Mouse (Mus musculus): ENCODE measurements around the gene Slc47a1. TPM values are rescaled to one million over a fixed set of nuclear protein-coding genes. Genes with fewer than 3 reads are reported as not detected.
A peak's percentile ranks its signal among the peaks of the same experiment; 100 is the strongest.
"Not testable (repeated sequence)": the region's sequence is repeated elsewhere in the genome, so short reads cannot be mapped to it uniquely, and the experiment has no call there.

Gene Slc47a1
- polyA plus RNA-seq, 1 experiment from 2014 or later = 0.05 TPM

DNA sequence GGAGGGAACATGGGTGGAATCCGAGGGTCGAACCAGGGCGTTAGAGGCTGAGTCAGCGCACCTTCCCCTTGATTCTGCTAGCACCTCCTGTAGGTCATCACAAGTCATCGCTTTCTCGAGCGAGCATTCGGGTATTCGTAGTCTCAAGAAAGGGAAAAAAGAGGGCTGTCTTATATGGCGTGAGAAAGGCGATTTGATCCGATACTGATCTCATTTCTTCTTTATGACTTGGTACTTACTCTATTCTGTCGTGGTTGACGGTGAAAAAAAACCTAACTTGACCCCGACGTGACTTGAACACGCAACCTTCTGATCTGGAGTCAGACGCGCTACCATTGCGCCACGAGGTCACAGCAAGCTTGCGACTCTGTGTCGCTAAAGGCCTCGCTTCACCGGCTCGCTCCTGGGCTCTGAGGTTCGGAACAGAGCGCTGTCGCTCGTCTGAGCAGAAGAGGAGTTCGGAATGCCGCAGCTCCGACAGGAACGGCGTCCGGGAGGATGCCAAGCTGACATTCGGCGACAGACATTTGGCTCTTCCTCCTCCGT is 29.6 kb upstream of the Slc47a1 start:
- Histone ChIP-seq H3K9me3 (no peaks in the 10 kb centered on the region), H3K36me3 (no peaks in the 10 kb centered on the region), H3K27me3 (ENCODE audit: insufficient read depth, poor library complexity, severe bottlenecking) (no peaks in the 10 kb centered on the region), H3K4me3 (peak overlapping the region; percentile 82), H3K27ac (peak overlapping the region; percentile 95), H3K4me1 (replicated peaks) (peaks cover 5% of the 10 kb centered on the region; the same call in 1 of the 2 replicates)
- DNase-seq (ENCODE audit: low spot score) = peak; percentile 94
- under 1% methylated on average over 39 of the region's 39 CpGs for WGBS

DNA sequence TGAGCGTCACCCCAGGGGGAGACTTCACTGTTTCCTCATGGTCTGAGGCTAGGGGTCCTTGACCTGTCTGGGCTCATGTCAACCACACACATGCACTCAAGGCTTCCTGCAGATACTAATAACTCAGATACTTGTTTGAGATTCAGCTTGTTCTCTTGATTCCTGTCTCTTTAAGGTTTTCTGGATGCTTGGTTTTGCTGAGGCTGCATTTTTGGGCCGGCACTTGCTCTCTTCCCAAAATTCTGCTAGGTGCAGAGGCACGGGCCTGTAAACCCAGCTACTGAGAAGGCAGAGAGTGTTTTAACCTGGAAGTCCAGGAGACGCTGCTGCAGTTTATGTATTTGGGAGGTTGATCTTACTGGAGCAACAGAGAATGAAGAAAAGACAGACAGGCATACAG is 23.6 kb upstream of the Slc47a1 start:
- WGBS = 79% methylated on average over 4 of the region's 4 CpGs
- Histone ChIP-seq H3K27ac (no peak overlapping the region), H3K36me3 (no peaks in the 10 kb centered on the region), H3K9me3 (no peaks in the 10 kb centered on the region), H3K4me1 (replicated peaks) (no peaks in the 10 kb centered on the region), H3K4me3 (no peak overlapping the region), H3K27me3 (ENCODE audit: insufficient read depth, poor library complexity, severe bottlenecking) (no peaks in the 10 kb centered on the region)
- no peak for DNase-seq (ENCODE audit: low spot score)

DNA sequence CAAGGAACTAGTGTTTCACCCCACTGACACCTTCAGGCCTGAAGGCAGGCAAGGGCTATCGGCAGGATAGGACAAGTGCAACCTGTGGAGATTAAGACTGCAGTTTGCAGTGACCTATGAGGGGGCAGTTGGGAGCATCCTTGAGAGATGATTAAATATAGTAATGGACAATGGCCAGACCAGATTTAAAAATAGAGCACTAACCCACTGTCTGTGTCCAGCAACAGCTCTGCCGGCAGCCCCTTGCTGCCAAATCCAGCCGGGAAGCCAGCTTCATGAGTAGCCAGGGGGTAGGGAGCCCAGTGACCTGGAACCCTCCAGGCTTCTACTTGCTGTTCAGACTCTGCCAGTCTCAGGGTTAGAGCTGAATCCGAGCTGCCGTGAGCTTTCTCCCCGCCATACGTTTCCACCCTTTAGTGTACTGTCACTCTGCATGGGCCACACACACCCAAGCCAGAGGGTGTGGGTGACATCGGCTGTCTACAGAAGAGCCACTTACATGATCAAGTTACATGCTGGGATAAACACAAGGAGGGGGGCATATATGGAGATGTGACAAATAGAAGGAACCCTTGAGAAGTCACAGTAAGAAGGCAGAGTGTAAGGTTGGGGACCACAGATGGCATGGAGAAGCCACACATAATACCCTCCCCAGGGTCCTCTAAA is 22.7 kb upstream of the Slc47a1 start:
- Histone ChIP-seq H3K27ac (no peak overlapping the region), H3K9me3 (peaks cover 2% of the 10 kb centered on the region; the same call in 1 of the 2 replicates), H3K36me3 (no peaks in the 10 kb centered on the region), H3K4me3 (no peak overlapping the region), H3K27me3 (ENCODE audit: insufficient read depth, poor library complexity, severe bottlenecking) (no peaks in the 10 kb centered on the region), H3K4me1 (replicated peaks) (no peaks in the 10 kb centered on the region)
- 89% methylated on average over 8 of the region's 8 CpGs for WGBS
- DNase-seq (ENCODE audit: low spot score) = no peak

DNA sequence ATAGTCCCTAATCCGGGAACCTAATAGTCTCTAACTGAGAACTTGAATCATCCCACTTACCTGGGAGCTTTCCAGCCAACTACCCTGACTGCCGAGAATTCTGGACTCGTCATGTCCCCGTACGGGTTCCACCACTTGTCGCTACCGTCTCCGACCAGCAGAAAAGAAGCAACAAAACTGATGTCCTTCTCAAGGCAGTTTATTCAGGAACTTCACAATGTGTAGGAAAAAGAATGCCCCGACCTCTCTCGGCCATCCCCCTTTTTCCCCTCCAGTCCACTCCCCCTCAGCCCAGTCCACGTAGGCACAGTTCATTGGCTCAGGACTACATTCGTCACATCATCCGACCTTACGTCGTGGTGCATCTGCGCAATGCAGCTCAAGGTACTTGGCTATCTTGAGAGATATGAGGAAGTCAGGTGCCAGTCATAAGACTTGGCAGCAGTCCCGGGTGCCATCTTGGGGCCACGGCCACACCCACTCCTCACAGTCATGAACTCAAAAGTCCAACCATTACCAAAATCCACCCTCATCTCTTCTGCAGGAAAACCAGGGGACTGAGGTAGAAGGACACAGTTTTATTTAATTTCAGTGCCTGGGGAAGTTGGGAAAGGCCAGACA is 19.4 kb upstream of the Slc47a1 start:
- H3K27ac ChIP-seq; H3K4me3 ChIP-seq; DNase-seq (ENCODE audit: low spot score); H3K36me3 ChIP-seq; H3K9me3 ChIP-seq; H3K27me3 ChIP-seq (ENCODE audit: insufficient read depth, poor library complexity, severe bottlenecking); H3K4me1 ChIP-seq (replicated peaks): not testable (repeated sequence)
- 96% methylated on average over 18 of the region's 18 CpGs for WGBS

DNA sequence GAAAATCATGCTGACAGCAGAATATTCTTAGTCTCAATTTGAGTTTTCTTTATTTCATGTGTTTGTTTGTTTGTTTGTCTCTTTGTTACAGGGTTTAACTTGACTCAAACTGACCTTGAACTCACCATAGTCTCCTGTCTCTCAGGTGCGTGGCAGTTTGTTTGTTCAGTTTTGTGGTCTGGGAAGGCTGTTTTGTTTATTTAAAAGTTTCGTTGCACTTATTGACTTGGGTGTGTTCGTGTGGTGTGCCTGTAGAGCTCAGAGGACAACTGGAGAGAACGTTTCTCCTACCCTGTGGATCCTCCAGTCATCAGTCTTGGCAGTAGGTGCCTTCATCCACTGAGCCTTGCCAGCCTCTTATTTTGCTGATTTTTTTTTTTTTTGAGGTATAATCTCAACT is 10.8 kb upstream of the Slc47a1 start:
- Histone ChIP-seq H3K27me3 (ENCODE audit: insufficient read depth, poor library complexity, severe bottlenecking) (no peaks in the 10 kb centered on the region), H3K4me3 (no peak overlapping the region), H3K4me1 (replicated peaks) (no peaks in the 10 kb centered on the region), H3K9me3 (peaks cover 5% of the 10 kb centered on the region), H3K36me3 (no peaks in the 10 kb centered on the region), H3K27ac (no peak overlapping the region)
- WGBS = 75% methylated on average over 4 of the region's 4 CpGs
- DNase-seq (ENCODE audit: low spot score) = no peak

DNA sequence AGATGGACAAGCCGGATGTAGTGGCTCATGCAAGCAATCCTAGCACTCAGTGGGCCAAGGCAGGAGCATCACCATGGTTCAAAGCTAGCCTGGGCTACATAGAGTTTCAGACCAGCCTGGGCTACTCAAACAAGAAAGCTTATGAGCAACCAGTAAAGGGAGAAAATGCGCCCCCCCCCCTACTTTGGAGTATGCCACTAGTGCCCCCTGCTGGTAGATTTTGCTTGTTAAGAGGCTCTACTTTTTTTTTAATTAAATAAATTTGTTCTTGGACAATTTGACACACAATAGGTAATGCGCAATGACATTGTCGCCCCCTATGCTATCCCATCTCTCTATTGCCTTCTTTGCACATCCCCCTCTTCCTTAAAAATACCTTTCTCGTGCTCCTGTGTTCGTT is 9.9 kb upstream of the Slc47a1 start:
- Histone ChIP-seq H3K4me1 (replicated peaks) (no peaks in the 10 kb centered on the region), H3K9me3 (peaks cover 5% of the 10 kb centered on the region), H3K36me3 (no peaks in the 10 kb centered on the region), H3K4me3 (no peak overlapping the region), H3K27ac (no peak overlapping the region), H3K27me3 (ENCODE audit: insufficient read depth, poor library complexity, severe bottlenecking) (no peaks in the 10 kb centered on the region)
- WGBS = 65% methylated on average over 6 of the region's 6 CpGs
- peak; percentile 34 for DNase-seq (ENCODE audit: low spot score)

DNA sequence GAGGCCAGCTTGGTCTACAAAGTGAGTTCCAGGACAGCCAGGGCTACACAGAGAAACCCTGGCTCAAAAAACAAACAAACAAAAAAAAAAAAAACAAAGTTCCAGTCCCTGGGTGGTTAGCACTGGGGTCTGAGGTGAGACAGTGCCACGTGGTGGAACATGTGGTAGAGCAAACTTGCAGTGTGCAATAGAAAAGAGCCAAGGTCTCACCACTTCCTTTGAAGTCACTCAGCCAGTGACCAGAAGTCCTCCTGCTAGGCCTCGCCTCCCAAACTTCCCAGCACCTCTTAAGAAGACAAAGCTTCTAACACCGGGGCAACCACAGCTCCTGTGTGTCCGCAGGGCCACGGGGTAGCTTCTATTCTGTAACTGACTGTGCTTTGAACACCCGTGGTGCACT is 9.1 kb upstream of the Slc47a1 start:
- peaks cover 5% of the 10 kb centered on the region for H3K9me3 ChIP-seq
- no peak overlapping the region for H3K4me3 ChIP-seq
- no peak for DNase-seq (ENCODE audit: low spot score)
- H3K36me3 ChIP-seq = no peaks in the 10 kb centered on the region
- 72% methylated on average over 6 of the region's 6 CpGs for WGBS
- H3K27ac ChIP-seq = no peak overlapping the region
- H3K27me3 ChIP-seq (ENCODE audit: insufficient read depth, poor library complexity, severe bottlenecking) = no peaks in the 10 kb centered on the region
- no peaks in the 10 kb centered on the region for H3K4me1 ChIP-seq (replicated peaks)

DNA sequence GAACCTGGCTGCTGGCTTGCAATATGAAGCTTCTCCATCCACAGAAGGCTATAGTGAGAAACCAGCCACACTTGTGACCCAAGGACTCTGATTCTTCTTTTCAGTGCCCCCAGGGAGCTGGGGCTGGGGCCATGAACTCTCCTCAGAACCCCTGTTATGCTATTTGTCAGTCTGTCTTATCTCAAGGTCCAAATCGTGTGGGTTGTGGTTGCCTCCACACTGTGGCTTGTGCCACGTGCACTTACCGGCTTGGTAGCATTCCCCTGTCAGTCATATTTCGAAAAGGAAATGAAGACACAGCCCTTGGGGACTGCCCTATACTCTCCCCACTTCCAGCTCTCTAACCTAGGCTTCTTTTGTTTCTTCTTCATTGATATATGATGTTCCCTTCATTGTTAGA is 7.6 kb upstream of the Slc47a1 start:
- no peak for DNase-seq (ENCODE audit: low spot score)
- H3K4me3 ChIP-seq = no peak overlapping the region
- H3K27me3 ChIP-seq (ENCODE audit: insufficient read depth, poor library complexity, severe bottlenecking) = peaks cover 3% of the 10 kb centered on the region; the same call in 1 of the 2 replicates
- no peak overlapping the region for H3K27ac ChIP-seq
- 78% methylated on average over 4 of the region's 4 CpGs for WGBS
- no peaks in the 10 kb centered on the region for H3K4me1 ChIP-seq (replicated peaks)
- no peaks in the 10 kb centered on the region for H3K9me3 ChIP-seq
- H3K36me3 ChIP-seq = no peaks in the 10 kb centered on the region

DNA sequence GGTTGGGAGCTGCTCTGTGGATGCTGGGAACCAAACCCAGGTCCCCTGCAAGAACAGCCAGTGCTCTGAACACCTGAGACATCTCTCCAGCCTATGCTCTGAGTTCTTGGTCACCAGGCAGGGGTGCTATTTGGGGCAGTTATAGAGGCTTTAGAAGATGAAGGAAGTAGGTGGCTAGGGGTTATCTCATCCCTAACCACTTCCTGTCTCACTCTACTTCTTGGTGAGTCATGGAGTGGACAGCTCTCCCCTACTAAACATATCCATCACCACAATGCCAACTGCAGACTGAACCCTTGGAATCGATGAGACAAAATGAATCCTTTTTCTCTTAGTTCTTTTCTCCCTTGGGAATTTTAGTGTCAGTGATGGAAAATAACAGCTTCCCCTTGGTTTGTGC is 3.1 kb upstream of the Slc47a1 start:
- Histone ChIP-seq H3K27ac (no peak overlapping the region), H3K36me3 (no peaks in the 10 kb centered on the region), H3K9me3 (no peaks in the 10 kb centered on the region), H3K27me3 (ENCODE audit: insufficient read depth, poor library complexity, severe bottlenecking) (peaks cover 42% of the 10 kb centered on the region), H3K4me1 (replicated peaks) (peaks cover 8% of the 10 kb centered on the region), H3K4me3 (no peak overlapping the region)
- WGBS = 90% methylated on average over 1 of the region's 1 CpGs
- DNase-seq (ENCODE audit: low spot score) = no peak

DNA sequence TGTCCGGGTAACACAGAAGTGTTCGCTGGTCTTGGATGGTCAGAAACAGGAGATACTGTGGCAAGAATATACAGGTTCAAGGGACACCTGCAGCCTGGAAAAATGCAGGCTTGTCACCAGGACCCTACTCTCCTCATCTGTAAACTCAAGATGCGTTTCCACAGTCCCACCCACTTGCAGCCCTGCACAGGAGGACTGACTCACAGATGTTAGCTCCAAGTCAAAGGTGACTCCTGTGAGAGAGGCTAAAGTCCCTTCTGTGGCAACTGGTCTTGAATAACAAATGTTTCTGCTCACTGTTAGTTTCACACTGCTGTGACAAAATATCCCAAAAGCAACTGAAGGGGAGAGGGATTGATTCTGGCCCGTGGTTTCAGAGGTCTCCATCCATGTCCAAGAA is 506 bp upstream of the Slc47a1 start:
- no peak overlapping the region for H3K27ac ChIP-seq
- DNase-seq (ENCODE audit: low spot score) = no peak
- H3K36me3 ChIP-seq = no peaks in the 10 kb centered on the region
- peaks cover 60% of the 10 kb centered on the region for H3K27me3 ChIP-seq (ENCODE audit: insufficient read depth, poor library complexity, severe bottlenecking)
- no peaks in the 10 kb centered on the region for H3K9me3 ChIP-seq
- no peak overlapping the region for H3K4me3 ChIP-seq
- WGBS = 78% methylated on average over 4 of the region's 4 CpGs
- peaks cover 8% of the 10 kb centered on the region for H3K4me1 ChIP-seq (replicated peaks)

DNA sequence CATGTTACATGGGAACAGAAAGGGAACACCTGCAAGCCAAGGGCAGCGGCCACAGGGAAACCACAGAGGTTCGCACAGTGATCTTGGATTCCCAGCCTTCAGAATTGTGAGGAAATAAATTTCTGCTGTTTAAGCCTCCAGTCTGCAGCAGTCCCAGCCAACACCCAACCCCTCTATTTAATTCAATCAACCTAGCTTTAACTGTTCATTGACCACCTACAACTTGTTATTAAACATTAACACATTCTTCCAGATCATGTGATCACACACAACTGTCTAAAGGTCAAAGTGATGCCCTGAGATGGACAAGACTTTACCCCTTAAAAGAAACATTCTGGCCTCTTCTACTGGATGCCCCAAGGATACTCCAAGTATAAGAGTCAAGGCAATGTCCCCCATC is 9.5 kb downstream of the Slc47a1 start:
- H3K27me3 ChIP-seq (ENCODE audit: insufficient read depth, poor library complexity, severe bottlenecking) = no peaks in the 10 kb centered on the region; the same call in 1 of the 2 replicates
- no peaks in the 10 kb centered on the region for H3K4me1 ChIP-seq (replicated peaks)
- H3K27ac ChIP-seq = no peak overlapping the region
- H3K4me3 ChIP-seq = no peak overlapping the region
- 97% methylated on average over 2 of the region's 2 CpGs for WGBS
- no peaks in the 10 kb centered on the region for H3K9me3 ChIP-seq
- DNase-seq (ENCODE audit: low spot score) = no peak
- no peaks in the 10 kb centered on the region for H3K36me3 ChIP-seq

DNA sequence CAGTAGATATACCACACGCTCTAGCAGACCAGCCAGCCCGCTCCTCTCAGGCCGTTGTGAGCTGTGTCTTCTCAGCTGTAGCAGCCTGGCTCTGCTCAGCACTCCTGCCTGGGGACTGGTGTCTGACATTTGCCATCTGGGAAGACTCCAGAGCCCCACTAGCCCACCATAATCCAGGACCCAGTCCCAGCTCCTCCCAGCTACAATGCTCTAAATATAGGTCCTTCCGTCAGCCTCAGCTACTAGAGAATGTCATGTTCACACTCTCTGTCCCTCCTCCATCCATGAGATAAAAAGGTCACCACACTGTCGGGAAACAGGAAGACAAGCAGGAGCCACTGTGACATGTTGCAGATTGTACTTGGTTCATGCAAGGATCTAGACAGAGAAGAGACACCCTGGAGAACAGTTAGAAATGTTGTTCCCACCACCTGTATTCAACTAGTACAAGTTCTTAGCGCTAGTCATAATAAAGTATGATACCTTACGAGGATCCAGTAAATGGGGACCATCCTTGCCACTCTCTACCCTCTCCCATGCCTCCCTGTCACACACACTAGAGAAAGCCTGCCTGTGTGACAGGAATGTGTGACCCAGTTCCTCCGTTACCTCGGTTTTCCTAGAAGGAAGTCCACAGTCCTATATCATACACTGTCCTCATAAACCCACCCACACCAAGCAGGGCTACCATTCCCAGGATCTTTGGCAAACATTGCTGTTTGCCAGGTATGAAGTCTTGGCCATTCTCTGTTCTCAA is 11.4 kb downstream of the Slc47a1 start:
- Histone ChIP-seq H3K4me1 (replicated peaks) (peaks cover 3% of the 10 kb centered on the region; the same call in 1 of the 2 replicates), H3K27ac (no peak overlapping the region), H3K27me3 (ENCODE audit: insufficient read depth, poor library complexity, severe bottlenecking) (no peaks in the 10 kb centered on the region), H3K9me3 (no peaks in the 10 kb centered on the region), H3K36me3 (no peaks in the 10 kb centered on the region), H3K4me3 (no peak overlapping the region)
- DNase-seq (ENCODE audit: low spot score) = no peak
- 83% methylated on average over 9 of the region's 9 CpGs for WGBS

DNA sequence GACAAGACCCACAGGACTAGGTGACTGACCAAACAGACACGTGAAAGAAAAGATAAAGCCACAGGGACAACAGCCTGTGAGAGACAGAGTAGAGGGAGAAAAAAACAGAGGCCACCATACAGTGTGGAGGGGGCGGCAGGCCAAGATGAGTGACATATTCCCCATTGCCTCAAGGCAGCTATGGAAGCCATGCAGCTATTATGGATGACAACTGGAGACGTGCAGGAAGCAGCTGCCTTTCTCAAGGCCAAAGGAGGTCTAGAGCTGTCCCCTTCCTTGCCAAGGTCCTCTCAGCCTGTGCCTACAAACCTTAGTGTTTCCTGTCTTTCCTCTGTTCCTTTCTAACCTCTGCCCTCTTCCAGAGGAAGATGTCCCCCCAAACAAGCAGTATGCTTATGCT is 12.2 kb downstream of the Slc47a1 start:
- 69% methylated on average over 3 of the region's 3 CpGs for WGBS
- H3K4me3 ChIP-seq = no peak overlapping the region
- H3K27ac ChIP-seq = no peak overlapping the region
- no peak for DNase-seq (ENCODE audit: low spot score)
- H3K4me1 ChIP-seq (replicated peaks) = peaks cover 5% of the 10 kb centered on the region; the same call in 1 of the 2 replicates
- no peaks in the 10 kb centered on the region for H3K9me3 ChIP-seq
- no peaks in the 10 kb centered on the region for H3K36me3 ChIP-seq
- H3K27me3 ChIP-seq (ENCODE audit: insufficient read depth, poor library complexity, severe bottlenecking) = no peaks in the 10 kb centered on the region
